Mouse (Mus musculus): ENCODE results near the gene Bmp4.

- TF ChIP-seq CTCF (IDR thresholded peaks at IDR 0.05; ENCODE audit: low read depth) = 0 out of 2 replicates have a peak, but pooled peaks have one; percentile 6
- no peak for TF ChIP-seq EP300 (IDR thresholded peaks at IDR 0.05; ENCODE audit: low read depth)
Measured at GRCm38 (mm10) chr14:46380286-46380721, 10.2 kb downstream of the Bmp4 start.

Measured in heart, postnatal 0 days (tissue).